Mouse (Mus musculus): ENCODE results near the gene Adamts6.

Gene Adamts6

GRCm38 (mm10) chr13:104287366-104288225 is at the start of gene Adamts6:
Gene Adamts6 (plus strand): TSS chr13:104287835.
- peak; percentile 22 for DNase-seq (ENCODE audit: low read depth, low spot score)

- DNase-seq (ENCODE audit: low read depth, low spot score), result no peak
Observed at GRCm38 (mm10) chr13:104258997-104259396, 28.6 kb upstream of the Adamts6 start.

GRCm38 (mm10) chr13:104285031-104285431 is 2.6 kb upstream of the Adamts6 start:
- peak; percentile 3 for DNase-seq (ENCODE audit: low read depth, low spot score)

GRCm38 (mm10) chr13:104285737-104286311 is 1.8 kb upstream of the Adamts6 start:
- DNase-seq (ENCODE audit: low read depth, low spot score), result peak; percentile 4

GRCm38 (mm10) chr13:104286336-104286735 is 1.3 kb upstream of the Adamts6 start:
- DNase-seq (ENCODE audit: low read depth, low spot score), result peak; percentile 2

GRCm38 (mm10) chr13:104286897-104287309 is 732 bp upstream of the Adamts6 start:
- peak; percentile 81 for DNase-seq (ENCODE audit: low read depth, low spot score)

- DNase-seq (ENCODE audit: low read depth, low spot score), result peak; percentile 54
Observed at GRCm38 (mm10) chr13:104288226-104288859, 708 bp downstream of the Adamts6 start.

- no peak for DNase-seq (ENCODE audit: low read depth, low spot score)
Observed at GRCm38 (mm10) chr13:104289176-104289575, 1.5 kb downstream of the Adamts6 start.

- no peak for DNase-seq (ENCODE audit: low read depth, low spot score)
Observed at GRCm38 (mm10) chr13:104295472-104295871, 7.8 kb downstream of the Adamts6 start.

- DNase-seq (ENCODE audit: low read depth, low spot score), result no peak
Observed at GRCm38 (mm10) chr13:104329336-104329735, 41.7 kb downstream of the Adamts6 start.

- DNase-seq (ENCODE audit: low read depth, low spot score), result no peak
Observed at GRCm38 (mm10) chr13:104329742-104330141, 42.1 kb downstream of the Adamts6 start.

- no peak for DNase-seq (ENCODE audit: low read depth, low spot score)
Observed at GRCm38 (mm10) chr13:104352590-104352989, 65.0 kb downstream of the Adamts6 start.

GRCm38 (mm10) chr13:104393427-104394356 is 106.1 kb downstream of the Adamts6 start:
- DNase-seq (ENCODE audit: low read depth, low spot score), result no peak

- no peak for DNase-seq (ENCODE audit: low read depth, low spot score)
Observed at GRCm38 (mm10) chr13:104397814-104398213, 110.2 kb downstream of the Adamts6 start.

GRCm38 (mm10) chr13:104432734-104433133 is 145.1 kb downstream of the Adamts6 start:
- DNase-seq (ENCODE audit: low read depth, low spot score), result no peak

- no peak for DNase-seq (ENCODE audit: low read depth, low spot score)
Observed at GRCm38 (mm10) chr13:104442559-104442958, 154.9 kb downstream of the Adamts6 start.

- no peak for DNase-seq (ENCODE audit: low read depth, low spot score)
Observed at GRCm38 (mm10) chr13:104445437-104445836, 157.8 kb downstream of the Adamts6 start.

- DNase-seq (ENCODE audit: low read depth, low spot score), result no peak
Observed at GRCm38 (mm10) chr13:104446974-104447373, 159.3 kb downstream of the Adamts6 start.

- no peak for DNase-seq (ENCODE audit: low read depth, low spot score)
Observed at GRCm38 (mm10) chr13:104447470-104447869, 159.8 kb downstream of the Adamts6 start.

GRCm38 (mm10) chr13:104448349-104448748 is 160.7 kb downstream of the Adamts6 start:
- DNase-seq (ENCODE audit: low read depth, low spot score), result no peak

GRCm38 (mm10) chr13:104453271-104453974 is 165.8 kb downstream of the Adamts6 start:
- no peak for DNase-seq (ENCODE audit: low read depth, low spot score)

Data from embryo, embryonic 11.5 days (tissue).